Mouse (Mus musculus) MEL-GATA-1-ER (cell line): ENCODE data around the gene Magi1.

Experiments
- DNase-seq: peaks from one replicate; pipeline ENCODE4 v3.0.0-alpha.2; 2012; ENCODE audit warnings: low read depth; ENCODE audit errors: extremely low read depth

Gene Magi1

DNA sequence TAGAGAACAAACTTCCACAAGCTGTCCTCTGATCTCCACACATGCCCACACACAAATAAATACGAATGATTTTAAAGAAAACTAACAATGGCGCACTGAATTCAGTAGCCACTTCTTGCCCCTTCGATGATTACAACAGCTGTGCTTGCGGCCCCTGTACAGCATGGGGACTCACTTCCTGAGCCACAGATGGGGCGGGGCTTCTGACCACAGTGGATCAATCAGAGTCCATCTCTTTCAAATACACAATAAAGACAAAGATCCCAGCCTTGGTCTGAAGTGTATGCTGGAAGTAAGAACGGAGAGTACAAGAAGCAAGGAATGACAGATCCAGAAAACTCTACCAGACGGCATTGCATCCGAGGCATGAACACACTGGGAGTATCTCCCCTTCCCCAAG lies 120.8 kb downstream of the Magi1 start:
- no peak for DNase-seq

DNA sequence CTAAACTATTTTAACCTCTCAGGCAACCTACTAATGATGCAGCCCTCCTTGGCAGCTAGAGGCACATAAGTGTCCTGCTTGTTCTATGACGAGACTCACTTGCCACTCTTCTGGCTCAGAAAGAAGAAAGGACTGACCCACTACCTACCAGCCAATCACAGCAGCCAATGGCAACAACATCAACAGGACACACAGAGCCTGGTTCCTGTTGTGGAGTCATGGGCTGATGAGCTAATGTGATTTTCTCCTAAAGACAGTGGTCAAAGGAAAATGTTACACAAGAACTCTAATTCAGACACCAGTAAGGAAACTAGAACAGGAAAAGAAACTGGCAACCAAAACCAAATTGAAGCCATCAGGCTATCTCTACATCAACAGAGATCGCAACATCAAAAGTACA lies 124.5 kb downstream of the Magi1 start:
- no peak for DNase-seq

DNA sequence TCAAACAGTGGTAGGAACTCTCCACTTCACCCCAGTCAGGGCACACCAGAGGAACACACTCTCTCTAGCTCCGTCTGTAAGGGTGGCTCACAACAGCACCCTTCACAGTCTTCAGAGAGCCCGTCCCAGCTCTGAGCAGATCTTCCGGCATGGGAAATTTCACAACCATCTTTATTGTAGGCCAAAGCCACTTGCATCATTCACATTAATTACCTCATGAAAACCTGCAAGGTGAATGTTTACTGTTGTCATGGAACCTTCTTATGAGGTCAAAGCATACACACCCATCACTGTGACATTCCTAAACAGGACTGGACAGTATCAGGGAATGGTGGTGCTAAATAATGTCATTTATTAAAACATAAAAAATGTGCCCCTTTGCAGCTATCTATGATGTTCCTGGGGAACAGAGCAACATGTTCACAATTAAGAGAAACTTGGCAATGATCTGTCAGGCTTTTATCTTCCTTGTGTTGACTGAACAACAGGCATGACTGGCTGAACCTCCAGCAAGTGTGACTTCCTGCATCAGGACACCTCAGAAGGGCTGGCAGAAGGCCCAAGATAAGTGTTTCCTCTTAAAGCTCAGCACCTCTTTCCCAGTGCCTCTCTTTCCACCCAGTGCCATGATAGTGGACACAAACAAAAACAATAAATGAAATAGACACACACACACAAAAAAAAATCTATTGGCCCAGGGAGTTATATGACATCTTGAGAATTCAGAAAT lies 125.4 kb downstream of the Magi1 start:
- DNase-seq, result no peak

DNA sequence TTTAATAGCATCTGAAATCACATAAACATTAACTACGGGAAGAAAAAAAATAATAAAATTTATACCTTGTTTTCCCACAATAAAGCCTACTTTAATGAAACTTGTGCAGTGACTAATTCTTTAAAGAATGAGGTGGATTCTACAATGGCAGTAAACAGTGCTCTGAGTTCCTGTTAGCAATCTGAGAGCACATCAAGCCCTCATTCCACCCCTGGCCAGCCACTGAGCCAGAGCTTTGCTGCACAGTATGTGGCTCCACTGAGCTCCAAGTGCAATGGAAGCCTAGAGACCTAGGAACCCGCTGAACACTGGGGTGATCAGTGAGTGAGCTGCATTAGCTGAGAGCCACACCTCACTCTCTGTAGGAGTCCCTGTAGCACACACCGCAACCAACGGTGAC lies 127.7 kb downstream of the Magi1 start:
- DNase-seq, result no peak

DNA sequence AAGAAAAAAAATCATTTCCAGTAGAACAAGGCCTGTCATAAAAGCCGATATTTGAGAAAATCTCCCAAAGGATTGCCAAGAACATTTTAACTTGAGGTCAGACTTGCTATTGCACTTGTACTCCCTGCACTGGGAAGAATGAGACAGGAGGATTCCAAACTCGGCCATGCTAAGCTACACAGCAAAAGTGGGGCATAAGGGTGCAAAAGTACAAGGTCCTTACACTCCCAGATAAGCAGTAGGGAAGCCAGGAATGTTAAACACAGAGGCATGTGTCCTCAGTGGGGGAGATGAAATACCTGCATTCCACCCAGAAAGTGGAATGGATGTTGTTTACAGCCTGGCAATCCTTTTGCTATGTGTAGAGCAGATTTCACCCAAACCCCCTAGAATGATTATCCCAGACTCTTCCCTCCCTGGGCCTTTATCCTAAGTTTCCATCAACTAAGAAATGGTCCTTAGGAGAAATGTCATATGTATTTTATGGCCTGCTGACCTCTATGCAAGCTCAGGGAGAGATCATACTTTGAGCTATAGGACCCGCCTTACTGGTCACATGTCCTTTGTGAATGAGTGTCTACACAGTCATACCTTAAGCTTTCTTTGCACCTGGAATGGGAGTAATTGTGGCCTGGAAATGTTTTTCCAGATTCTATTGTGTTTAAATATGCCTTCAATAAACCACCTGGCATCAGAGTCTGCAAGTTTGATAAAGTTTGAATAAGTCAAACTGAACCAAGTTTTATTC lies 128.7 kb downstream of the Magi1 start:
- DNase-seq, result no peak

DNA sequence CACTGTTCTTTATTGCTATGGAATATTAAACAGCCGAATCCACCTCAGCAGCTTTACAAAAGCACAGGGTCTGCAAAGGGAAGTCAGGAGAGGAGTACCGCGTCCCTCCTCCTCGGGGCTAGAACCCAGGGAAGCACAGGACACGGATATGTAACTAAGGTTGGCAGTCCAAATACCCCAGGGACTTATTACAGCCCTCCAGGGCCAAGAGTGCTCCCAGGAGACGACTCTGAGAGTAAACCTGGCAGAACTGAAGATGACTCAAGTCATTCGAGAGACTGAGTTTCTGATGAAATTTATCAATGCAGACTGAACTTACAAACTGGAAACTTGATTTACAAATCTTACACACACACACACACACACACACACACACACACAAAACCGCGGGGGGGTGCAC lies 130.8 kb downstream of the Magi1 start:
- no peak for DNase-seq

DNA sequence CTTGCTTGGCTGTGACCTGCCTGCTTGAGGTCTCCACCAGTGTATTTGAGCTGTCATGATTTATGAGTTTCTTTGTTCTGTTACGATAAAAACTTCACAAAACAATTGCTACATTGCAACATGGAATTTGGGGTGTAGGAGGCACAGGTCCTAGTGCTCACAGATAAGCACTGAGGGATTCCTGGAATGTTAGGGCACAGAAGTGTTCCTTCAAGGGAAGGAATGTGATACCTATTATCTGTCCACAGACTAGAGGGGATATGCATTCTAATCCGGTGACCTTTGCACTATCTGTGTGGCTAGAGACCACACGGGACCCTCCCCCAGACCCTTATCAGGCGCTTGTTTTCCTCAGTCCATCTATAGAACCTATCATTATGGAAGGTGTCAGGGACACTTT lies 132.8 kb downstream of the Magi1 start:
- no peak for DNase-seq

DNA sequence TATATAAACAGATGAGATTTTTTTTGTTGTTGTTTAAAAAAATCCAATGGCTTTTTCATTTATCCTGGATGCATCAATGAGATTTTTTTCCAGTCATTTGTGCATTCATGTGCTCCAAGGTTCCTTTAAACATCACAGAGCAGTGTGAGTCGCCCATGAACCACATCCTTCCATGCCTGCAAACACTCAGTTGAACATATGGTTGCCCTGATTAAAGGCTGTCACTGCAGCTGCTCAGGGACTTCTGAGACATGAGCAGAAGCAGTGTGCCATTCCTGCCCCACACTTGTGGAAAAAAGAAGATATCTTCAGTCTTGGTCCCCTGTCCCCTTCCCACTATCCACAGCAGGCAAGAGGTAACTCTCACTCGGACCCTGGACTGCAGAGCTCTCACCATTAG lies 133.9 kb downstream of the Magi1 start:
- DNase-seq, result no peak

DNA sequence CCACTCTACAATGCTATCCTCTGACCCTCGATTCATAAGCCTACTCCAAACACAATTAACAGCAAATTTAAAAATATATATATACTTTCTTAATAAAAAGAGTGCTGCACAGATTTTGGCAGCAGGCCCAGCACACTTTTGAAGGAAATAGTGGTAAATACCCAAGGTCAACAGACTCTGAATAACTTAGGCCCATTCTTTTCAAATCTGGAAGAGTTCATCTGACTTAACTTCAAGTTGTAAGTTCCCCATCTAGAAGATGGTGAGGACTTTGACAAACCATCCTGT lies 137.6 kb downstream of the Magi1 start:
- no peak for DNase-seq

DNA sequence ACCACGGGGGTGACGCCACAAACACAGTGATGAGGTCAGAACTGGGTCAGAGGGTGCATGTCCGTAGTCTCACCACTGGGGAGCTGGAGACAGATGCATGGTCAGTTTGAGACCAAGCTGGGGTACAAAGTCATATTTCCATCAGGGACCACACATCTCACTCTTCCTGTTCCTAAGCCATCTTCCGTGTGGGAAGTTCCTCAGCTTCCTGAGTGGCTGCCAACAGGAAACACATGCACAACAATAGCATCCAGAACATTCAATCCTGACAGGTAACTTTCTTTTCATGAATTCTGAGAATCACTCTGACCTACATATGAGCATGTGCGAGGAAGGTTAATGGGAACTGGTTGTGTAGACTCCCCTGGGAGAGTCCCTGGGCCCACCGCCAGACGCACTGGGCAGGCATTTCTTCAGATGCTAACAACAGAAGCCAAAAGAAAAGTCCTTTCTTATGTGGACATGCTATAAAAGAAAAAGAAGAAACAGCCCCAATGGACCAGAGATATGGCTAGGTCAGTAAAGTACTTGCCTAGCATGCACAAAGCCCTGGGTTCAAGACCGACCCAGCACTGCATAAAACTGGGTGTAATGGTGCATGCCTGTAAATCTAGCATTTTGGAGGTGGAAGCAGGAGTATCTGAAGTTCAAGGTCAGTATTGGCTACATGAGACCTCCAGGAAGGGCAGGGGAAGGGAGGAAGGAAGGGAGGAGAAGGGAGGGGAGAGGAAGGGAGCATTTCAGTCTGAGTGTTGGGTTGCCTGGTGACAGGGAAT lies 138.1 kb downstream of the Magi1 start:
- no peak for DNase-seq

DNA sequence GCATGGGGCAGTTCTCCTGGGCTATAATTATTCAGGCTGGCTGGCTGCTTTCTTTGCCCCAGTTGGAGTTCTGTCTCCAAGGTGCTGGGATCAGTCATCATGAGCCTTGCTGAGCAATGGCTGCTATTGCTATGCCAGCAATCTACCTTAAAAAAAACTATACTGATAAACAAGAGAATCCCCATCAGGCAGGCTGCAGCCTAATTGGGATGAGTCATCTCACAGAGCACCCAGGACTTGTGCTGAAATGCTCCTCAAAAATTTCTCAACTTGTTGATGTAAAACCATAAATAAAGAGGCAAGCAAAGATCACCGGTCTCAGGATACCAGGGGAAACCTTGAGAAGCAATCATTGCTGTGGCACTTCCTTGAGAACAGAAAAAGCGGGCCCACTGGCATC lies 141.2 kb downstream of the Magi1 start:
- DNase-seq, result no peak

DNA sequence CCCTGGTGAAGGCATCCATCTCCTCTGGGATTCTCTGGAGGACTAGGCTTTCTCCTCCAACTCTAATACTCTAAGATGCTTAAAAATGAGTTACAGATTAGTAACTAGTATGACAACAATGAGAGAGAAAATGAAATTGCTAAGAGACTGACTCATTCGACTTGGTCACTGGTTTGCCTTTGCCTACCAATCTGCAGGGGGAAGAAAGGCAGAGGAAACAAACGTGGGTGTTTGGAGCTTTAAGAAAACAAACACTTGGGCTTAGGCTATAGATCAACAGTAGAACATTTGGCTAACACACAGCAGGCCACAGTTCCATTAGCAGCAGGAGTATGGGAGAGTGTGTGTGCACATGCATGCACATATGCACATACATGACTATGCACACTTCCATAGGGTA lies 142.2 kb downstream of the Magi1 start:
- DNase-seq, result no peak

DNA sequence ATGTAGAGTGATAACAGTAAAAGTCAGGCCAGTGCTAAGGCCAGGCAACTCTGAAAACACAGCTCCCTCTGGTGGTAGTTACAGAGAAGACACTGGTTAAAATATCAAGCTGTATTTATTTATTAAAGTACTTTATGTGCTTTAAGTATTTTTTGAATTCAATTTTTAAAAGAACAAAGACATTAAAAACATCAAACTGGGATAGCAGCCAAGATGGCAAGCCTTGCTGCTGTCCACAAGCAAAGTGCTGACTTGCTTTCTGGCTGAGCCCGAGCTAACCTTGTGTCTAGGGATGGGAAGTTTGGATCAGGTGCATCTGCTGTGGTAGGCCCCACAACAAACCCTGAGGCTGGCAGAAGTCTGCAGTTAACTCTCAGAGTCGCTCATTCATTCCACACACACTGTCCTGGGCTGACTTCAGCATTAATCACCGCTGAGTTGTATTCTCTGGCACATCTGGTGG lies 143.7 kb downstream of the Magi1 start:
- DNase-seq, result no peak

DNA sequence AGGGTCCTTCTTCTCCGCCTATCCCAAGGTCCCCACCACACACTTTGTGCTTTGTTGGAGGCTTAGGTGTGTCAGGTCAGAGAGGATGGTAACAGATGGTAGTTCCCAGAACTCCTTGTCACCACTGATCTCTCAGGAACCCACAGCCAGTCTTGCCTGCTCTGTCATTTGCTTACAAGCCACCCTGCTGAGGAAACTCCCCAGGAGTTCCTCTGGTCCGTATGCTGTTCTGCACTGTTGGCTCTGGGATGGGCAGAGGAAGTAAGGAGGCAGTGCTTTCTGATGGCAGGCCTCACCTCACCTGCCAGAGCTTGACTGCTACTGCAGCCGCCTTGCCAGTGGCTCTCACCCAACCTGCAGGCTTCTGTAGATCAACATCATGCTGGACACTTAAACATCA lies 147.0 kb downstream of the Magi1 start:
- no peak for DNase-seq

DNA sequence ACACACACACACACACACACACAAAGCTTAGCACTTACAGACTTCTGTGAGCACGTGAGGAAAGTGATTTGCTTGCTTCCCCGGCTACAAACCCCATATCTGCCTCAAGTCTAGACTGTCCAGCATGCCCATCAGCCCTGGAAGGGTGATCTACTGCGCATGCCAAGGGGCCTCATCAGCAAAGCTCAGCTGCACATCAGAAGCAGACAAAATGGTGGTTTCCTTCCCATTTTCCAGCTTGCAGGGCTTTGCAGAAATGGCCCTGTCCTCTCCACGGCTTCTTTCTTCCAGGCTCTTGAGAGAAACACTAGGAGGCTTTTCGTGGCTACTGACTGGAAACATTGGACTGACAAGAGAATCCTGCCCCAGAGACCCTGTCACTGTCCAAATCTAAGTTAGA lies 149.6 kb downstream of the Magi1 start:
- no peak for DNase-seq

DNA sequence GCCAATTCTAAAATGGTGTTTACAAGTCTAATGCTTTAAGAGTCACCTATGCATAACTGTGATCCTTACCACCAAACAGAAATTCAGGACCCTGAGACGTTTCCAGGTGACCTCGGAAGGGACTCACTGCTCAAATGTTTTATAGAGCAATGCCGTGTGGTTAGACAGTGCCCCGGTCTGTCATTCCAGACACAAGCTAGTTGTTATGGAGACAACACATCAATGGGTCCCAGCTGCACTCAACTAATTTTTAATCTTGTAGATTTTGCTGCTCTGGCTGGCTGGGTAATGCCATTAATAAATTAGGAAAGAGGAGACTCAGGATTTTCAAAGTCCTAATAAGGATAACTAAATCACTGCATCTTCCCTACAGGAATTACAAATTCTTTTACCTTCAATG lies 151.7 kb downstream of the Magi1 start:
- no peak for DNase-seq

DNA sequence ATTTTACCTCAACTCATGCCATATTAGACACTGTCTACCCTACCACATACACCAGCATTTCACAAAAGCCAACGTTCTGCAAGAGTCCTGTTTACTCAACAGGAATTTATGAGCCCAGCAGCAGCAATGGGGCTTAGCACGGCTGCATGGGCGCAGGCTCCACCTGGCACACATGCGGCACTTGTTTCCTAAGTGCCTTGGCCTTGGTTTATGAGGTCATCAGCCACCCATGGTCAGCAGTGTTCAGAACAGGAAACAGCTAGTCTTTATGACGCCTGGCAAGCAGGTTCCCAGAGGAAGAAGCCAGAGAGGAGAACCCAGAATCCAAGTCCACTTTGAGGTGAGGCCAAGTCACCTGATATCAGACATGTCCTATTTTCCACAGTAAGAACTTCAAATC lies 153.3 kb downstream of the Magi1 start:
- DNase-seq, result no peak

DNA sequence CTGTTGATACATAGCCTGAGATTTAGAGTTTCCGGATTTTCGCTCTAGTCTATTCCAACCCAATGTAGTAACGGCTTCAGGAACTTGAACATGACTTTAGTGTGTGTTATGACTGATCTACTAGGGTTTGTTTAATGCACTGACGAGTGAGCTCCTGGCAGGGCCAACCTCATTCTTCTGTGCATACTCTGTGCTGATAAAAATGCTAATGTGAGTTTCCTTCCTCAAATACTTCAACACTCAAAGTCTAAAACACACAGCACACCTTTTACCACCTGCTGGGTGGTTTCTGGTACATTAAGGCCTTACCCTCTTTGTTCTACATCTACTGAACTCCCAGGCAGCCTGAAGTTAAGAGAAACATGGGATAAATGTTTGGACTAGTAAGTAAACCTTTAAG lies 157.0 kb downstream of the Magi1 start:
- no peak for DNase-seq

DNA sequence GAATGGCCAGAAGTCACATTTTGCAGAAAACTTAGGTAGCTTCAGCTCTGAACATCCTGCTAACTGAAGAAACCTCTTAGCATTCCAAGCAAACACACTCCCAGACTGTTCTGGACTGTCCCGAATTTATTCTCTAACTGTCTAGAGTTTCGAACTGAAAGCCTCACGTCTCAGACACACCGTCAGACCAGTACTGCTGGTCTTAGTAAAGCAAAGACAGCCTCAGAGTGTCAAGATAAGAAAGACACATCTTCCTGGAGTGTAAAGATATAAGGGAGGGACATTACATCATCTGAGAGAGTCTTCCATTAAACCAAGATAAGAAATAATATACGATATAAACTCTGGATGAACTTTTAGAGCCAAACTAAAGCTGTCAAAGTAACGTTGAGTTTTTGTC lies 158.6 kb downstream of the Magi1 start:
- DNase-seq, result no peak

DNA sequence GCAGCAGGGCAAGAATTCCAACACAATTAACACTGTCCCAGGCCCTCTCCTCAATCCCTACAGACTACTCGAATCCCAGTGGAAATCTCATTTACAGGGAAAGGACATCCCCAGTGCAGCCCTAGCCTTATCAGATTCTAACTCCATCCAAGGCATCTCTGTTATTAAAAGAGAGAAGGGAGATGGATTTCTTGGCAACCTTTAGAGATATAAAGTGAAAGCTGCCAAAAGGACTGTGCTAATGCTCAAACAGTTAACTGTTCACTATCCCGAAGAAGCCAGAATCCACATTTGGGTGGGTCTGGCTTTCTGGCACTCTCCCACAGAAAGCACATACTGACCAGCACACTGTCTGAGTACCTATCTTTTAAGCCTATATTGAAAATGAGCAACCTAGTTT lies 159.4 kb downstream of the Magi1 start:
- DNase-seq, result no peak

DNA sequence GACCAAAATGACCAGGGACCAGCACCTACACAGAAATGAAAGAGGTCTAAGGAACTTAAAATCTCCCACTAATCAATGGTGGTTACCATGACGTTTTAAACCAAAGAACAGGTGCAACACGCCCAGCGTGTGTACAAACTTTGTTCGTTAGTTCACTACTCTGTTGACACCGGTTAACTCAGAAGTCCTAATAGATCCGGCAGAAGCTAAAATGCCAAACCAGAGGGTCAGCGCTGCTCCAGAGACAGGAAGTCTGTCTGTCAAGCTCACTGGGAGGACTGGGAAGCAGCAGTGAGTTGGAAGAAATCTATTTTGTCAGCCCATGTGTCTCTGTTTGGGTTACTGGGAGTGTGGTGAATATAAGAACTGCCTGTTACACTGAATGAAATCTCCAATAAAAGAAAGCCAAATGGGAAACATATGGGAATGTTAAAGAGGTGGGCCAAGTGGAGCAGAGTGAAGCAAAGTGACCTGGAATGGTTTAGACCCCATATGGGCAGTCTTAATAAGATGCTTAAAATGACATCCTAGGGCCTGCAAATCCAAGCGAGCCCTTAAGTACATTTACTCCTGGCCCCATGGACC lies 161.1 kb downstream of the Magi1 start:
- DNase-seq, result no peak

DNA sequence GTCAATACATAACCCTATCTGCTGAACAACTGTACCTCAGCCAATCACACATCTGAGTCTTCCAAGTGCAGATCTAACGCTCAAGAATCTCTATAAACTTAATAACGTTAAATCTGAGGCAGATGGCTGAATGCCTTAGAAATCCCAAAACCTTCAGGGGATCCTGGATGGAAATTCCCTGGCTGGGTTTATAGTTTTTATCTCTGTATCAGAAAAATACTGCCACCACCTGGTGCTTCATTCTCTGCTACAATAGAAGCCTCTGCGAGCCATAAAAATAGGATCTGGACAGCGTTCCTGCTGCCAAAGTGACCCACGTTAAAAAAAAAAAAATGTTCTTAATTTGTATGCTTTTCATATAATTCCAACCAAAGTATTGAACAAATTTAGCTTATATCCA lies 162.2 kb downstream of the Magi1 start:
- no peak for DNase-seq
